Mouse (Mus musculus) forebrain, embryonic 11.5 days (tissue): Measurements from ENCODE around the gene Ninl. TPM values are rescaled to one million over a fixed set of nuclear protein-coding genes. Genes with fewer than 3 reads are reported as not detected.

Source experiments
- ATAC-seq: fragments of 200-750 bp; cut with Nextera tagmentation; replicated peaks from 2 replicates; pipeline ENCODE4 v1.8.0; 2017; ENCODE audit warnings: moderate TSS enrichment; ENCODE audit not compliant: low FRiP score
- DNase-seq: peaks from one replicate; pipeline ENCODE4 v3.0.0-alpha.2; 2017; ENCODE audit warnings: low spot score
- H3K27ac ChIP-seq: fragments of 300-500 bp; sonication (generic); 2 replicates; pipeline ENCODE4 v1.5.1; 2014; ENCODE audit warnings: low read depth, low read length
- H3K27me3 ChIP-seq: fragments of 300-500 bp; sonication (generic); 2 replicates; pipeline ENCODE4 v1.6.1; 2014; ENCODE audit warnings: mild to moderate bottlenecking, low read length, mixed read lengths; ENCODE audit not compliant: control insufficient read depth, insufficient read depth
- H3K36me3 ChIP-seq: fragments of 300-500 bp; sonication (generic); 2 replicates; pipeline ENCODE4 v1.6.1; 2014; ENCODE audit warnings: mild to moderate bottlenecking, low read length, moderate library complexity, mixed read lengths; ENCODE audit not compliant: control insufficient read depth, insufficient read depth
- H3K4me1 ChIP-seq: fragments of 300-500 bp; sonication (generic); replicated peaks from 2 replicates; pipeline ENCODE4 v1.6.1; 2014; ENCODE audit warnings: low read length, mixed read lengths; ENCODE audit not compliant: control insufficient read depth, insufficient read depth
- H3K4me2 ChIP-seq: fragments of 300-500 bp; sonication (generic); 2 replicates; pipeline ENCODE4 v1.6.1; 2014; ENCODE audit warnings: low read depth, mild to moderate bottlenecking, low read length, moderate library complexity, mixed read lengths; ENCODE audit not compliant: severe bottlenecking
- H3K4me3 ChIP-seq: fragments of 300-500 bp; sonication (generic); 2 replicates; pipeline ENCODE4 v1.5.1; 2014; ENCODE audit warnings: low read depth, low read length
- H3K9ac ChIP-seq: fragments of 300-500 bp; sonication (generic); 2 replicates; pipeline ENCODE4 v1.6.1; 2014; ENCODE audit warnings: low read length
- H3K9me3 ChIP-seq: fragments of 300-500 bp; sonication (generic); 2 replicates; pipeline ENCODE4 v1.6.1; 2016; ENCODE audit warnings: low read length, mixed read lengths; ENCODE audit not compliant: control insufficient read depth
- WGBS: fragments of 180-500 bp; shearing (Covaris S2); extraction: QIAGEN DNeasy Blood & Tissue Kit; methylation state at CpG from one replicate; pipeline ENCODE4 v1.1.7; 2014; 5-methylcytosine and 5-hydroxymethylcytosine counted together
- polyA plus RNA-seq: library from polyadenylated mRNA; unstranded; fragments of >200 nt; fragmentation: Nextera tagmentation; extraction: Ambion mirVana; gene quantifications from 2 replicates; pipeline ENCODE4 v1.2.1, GENCODE M21; 2014

The Ninl gene
- polyA plus RNA-seq, 1 experiment from 2014 or later: 26.7 TPM

DNA sequence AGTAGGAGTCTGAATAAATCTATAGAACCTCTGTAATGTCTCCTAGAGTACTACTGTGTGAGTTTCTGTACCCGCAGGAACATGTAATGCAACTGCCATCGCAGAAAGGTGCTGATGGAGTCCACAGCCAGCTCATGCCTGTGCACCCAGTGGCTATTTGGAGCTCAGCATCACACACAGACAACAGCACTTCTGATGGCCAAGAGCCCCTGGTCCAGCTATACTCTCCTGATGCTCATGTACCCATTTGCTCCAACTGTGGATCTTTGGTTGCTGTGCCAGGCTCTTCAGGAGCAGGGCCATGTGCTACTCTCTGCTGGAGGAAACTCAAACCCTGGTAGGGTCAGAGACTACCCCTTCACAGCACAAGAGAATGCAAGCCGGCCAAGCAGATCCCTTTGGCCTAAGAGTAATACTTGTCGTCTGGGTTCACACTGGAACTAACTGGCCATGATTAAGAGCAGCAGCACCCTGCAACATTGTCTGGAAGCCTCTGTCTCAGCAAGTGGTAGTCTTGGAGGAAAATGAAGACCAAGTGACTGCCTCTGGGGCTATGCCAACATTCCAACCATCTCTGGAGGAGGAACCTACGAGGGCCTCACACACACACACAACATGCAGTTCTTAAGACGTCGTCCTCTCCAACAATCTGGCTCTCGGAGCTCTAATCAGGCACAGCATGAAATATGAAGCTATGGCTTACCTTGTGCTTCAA lies 65.6 kb downstream of the Ninl start:
- no peaks in the 10 kb centered on the region for H3K9me3 ChIP-seq
- no peak overlapping the region for H3K9ac ChIP-seq
- H3K27me3 ChIP-seq: no peaks in the 10 kb centered on the region
- no peak overlapping the region for H3K27ac ChIP-seq
- DNase-seq (no peak), ATAC-seq (no peak)
- H3K4me1 ChIP-seq: no peaks in the 10 kb centered on the region
- no peak overlapping the region for H3K4me2 ChIP-seq
- WGBS: 92% methylated on average over 8 of the region's 8 CpGs
- H3K4me3 ChIP-seq: no peak overlapping the region
- H3K36me3 ChIP-seq: no peaks in the 10 kb centered on the region; the same call in 1 of the 2 replicates

- ATAC-seq (no peak), DNase-seq (no peak)
- Histone ChIP-seq H3K4me1 (no peaks in the 10 kb centered on the region), H3K4me2 (no peak overlapping the region), H3K27ac (no peak overlapping the region), H3K4me3 (no peak overlapping the region), H3K9me3 (no peaks in the 10 kb centered on the region), H3K9ac (no peak overlapping the region), H3K27me3 (no peaks in the 10 kb centered on the region), H3K36me3 (no peaks in the 10 kb centered on the region; the same call in 1 of the 2 replicates)
- WGBS: 93% methylated on average over 3 of the region's 3 CpGs
These were observed 66.5 kb downstream of the Ninl start for GRCm38 (mm10) chr2:150972681-150973080.

DNA sequence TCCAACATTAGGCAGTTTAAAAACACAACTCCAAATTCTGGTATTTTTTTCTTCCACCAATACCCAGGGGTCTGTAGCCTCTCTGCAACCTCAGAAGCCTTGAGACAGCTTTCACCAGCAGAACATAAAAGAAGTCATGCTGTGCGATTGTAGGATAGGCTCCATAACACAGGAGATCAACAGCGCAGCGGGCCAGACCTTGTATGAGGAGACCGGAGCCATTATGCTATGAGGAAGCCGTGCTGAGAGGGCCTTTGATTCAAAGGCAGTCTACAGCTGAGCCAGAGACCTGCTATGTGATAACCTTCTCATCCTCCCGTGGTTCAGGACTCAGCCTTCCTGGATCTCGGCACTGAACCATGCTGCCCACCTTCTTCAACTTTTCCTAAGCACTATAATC lies 67.3 kb downstream of the Ninl start:
- H3K4me2 ChIP-seq: no peak overlapping the region
- ATAC-seq (no peak), DNase-seq (no peak)
- 75% methylated on average over 7 of the region's 7 CpGs for WGBS
- no peaks in the 10 kb centered on the region for H3K4me1 ChIP-seq
- no peaks in the 10 kb centered on the region; the same call in 1 of the 2 replicates for H3K36me3 ChIP-seq
- no peaks in the 10 kb centered on the region for H3K9me3 ChIP-seq
- H3K9ac ChIP-seq: no peak overlapping the region
- no peaks in the 10 kb centered on the region for H3K27me3 ChIP-seq
- no peak overlapping the region for H3K27ac ChIP-seq
- H3K4me3 ChIP-seq: no peak overlapping the region

DNA sequence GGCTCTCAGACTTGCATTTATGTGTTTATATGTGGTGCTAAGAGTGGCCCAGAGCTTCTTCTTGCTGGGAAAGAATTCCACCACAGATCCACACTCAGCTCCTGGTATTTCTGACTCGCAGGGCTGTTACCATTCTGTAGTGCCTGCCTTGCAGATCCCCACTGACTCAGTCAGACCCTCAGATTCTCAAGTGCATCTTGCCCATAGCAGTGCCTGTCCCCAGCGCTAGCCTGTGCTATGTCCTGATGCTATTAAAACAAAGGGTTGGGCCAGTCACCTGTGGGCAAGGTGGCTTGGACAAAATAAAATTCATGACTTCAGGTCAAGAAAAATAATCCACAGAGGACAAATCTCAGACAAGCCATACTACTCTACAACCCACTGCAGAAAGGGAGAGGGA lies 70.0 kb downstream of the Ninl start:
- WGBS: 93% methylated on average over 2 of the region's 2 CpGs
- Histone ChIP-seq H3K36me3 (no peaks in the 10 kb centered on the region; the same call in 1 of the 2 replicates), H3K9me3 (no peaks in the 10 kb centered on the region), H3K27me3 (no peaks in the 10 kb centered on the region), H3K9ac (no peak overlapping the region), H3K27ac (no peak overlapping the region), H3K4me1 (no peaks in the 10 kb centered on the region), H3K4me3 (no peak overlapping the region), H3K4me2 (no peak overlapping the region)
- DNase-seq (no peak), ATAC-seq (no peak)

DNA sequence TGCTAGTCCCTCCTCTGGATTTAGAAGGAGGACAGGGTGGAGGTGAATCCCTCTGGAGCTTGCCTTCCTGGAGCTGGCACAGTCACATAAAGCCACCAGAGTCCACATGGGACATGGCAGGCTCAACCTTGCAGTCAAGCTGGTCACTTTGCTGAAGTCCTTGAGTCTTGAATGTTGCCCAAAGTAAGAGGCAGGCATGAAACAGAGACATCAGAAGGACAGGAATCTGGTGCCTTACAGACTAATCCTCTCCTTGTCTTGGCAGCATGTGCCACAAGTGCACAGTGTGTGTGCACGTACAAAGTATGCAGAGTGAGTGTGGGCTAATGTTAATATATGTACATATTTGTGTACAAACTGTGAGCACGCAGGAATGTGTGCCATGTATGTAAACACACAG lies 71.7 kb downstream of the Ninl start:
- Histone ChIP-seq H3K9me3 (no peaks in the 10 kb centered on the region), H3K36me3 (no peaks in the 10 kb centered on the region; the same call in 1 of the 2 replicates), H3K4me1 (no peaks in the 10 kb centered on the region), H3K4me3 (no peak overlapping the region), H3K4me2 (no peak overlapping the region), H3K9ac (no peak overlapping the region), H3K27ac (no peak overlapping the region), H3K27me3 (no peaks in the 10 kb centered on the region)
- no peak for ATAC-seq
- DNase-seq: no peak
- 93% methylated on average over 2 of the region's 2 CpGs for WGBS

DNA sequence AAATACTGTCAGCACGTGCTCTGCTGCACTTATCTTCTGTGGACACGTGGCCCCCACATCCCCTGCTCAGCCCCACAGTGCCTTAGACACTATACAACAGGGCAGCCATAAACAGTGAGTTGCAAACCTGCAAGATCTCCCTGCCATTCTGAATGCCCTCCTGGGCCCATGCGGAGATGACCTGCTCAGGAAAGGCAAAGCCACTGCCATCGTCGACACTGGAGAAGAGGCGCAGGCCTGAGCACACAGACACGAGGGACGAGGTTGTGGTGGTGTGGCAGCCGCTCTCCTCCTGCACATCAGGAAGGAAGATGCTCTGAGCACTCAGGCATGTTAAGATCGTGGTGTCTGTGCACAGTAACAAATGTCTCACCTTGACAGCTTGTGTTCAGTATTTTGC lies 73.2 kb downstream of the Ninl start:
- Histone ChIP-seq H3K9me3 (no peaks in the 10 kb centered on the region), H3K9ac (no peak overlapping the region), H3K4me3 (no peak overlapping the region), H3K36me3 (no peaks in the 10 kb centered on the region; the same call in 1 of the 2 replicates), H3K27me3 (no peaks in the 10 kb centered on the region), H3K4me1 (no peaks in the 10 kb centered on the region), H3K27ac (no peak overlapping the region), H3K4me2 (no peak overlapping the region)
- no peak for ATAC-seq
- 92% methylated on average over 10 of the region's 10 CpGs for WGBS
- DNase-seq: no peak

GRCm38 (mm10) chr2:150964641-150965040 lies 74.5 kb downstream of the Ninl start:
- 89% methylated on average over 3 of the region's 3 CpGs for WGBS

DNA sequence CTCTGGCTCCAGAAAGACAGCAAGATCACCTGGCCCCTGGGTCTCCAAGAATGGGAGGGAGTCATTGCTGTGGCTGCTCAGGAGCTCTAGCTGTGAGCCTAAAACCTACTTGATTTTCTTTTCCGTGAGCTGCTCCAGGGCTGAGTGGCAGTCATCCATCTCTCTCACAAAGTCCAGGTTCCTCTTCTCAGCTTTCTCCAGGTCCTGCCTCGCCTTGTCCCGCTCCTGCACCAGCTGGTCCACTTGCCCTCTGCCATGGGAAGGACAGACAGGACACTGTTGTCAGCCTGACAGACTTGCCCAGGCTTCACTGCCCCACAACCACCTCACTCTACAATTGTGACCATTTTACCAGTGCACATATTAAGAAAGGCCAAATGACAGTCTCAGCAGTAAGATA lies 75.9 kb downstream of the Ninl start:
- H3K36me3 ChIP-seq: no peaks in the 10 kb centered on the region; the same call in 1 of the 2 replicates
- ATAC-seq: no peak
- no peak for DNase-seq
- H3K4me3 ChIP-seq: no peak overlapping the region
- no peaks in the 10 kb centered on the region for H3K27me3 ChIP-seq
- H3K9me3 ChIP-seq: no peaks in the 10 kb centered on the region
- WGBS: 96% methylated on average over 3 of the region's 3 CpGs
- H3K4me1 ChIP-seq: no peaks in the 10 kb centered on the region
- no peak overlapping the region for H3K9ac ChIP-seq
- no peak overlapping the region for H3K4me2 ChIP-seq
- H3K27ac ChIP-seq: no peak overlapping the region

More at GRCm38 (mm10) chr2:150964641-150965040, 74.5 kb downstream of the Ninl start:
- no peaks in the 10 kb centered on the region for H3K9me3 ChIP-seq
- no peak overlapping the region for H3K4me3 ChIP-seq
- H3K27ac ChIP-seq: no peak overlapping the region
- ATAC-seq (no peak), DNase-seq (no peak)
- H3K36me3 ChIP-seq: no peaks in the 10 kb centered on the region; the same call in 1 of the 2 replicates
- no peak overlapping the region for H3K9ac ChIP-seq
- H3K27me3 ChIP-seq: no peaks in the 10 kb centered on the region
- no peak overlapping the region for H3K4me2 ChIP-seq
- no peaks in the 10 kb centered on the region for H3K4me1 ChIP-seq

GRCm38 (mm10) chr2:150959521-150959920 lies 79.7 kb downstream of the Ninl start:
- 90% methylated on average over 10 of the region's 10 CpGs for WGBS
- Histone ChIP-seq H3K9ac (no peak overlapping the region), H3K27me3 (no peaks in the 10 kb centered on the region), H3K27ac (no peak overlapping the region), H3K36me3 (no peaks in the 10 kb centered on the region; the same call in 1 of the 2 replicates), H3K9me3 (no peaks in the 10 kb centered on the region), H3K4me1 (no peaks in the 10 kb centered on the region), H3K4me3 (no peak overlapping the region), H3K4me2 (no peak overlapping the region)
- no peak for DNase-seq
- no peak for ATAC-seq
